Mouse (Mus musculus): Measurements from ENCODE around the gene Rfx8.

- TF ChIP-seq CTCF (IDR thresholded peaks at IDR 0.05; ENCODE audit: control insufficient read depth, insufficient read depth, insufficient replicate concordance, low read depth, low read length) (no peak), POLR2A (IDR thresholded peaks at IDR 0.05; ENCODE audit: control insufficient read depth, low read depth, low read length) (no peak)
Observed at GRCm38 (mm10) chr1:39615526-39615925, 105.3 kb downstream of the Rfx8 start.

All from testis, adult 2 months (tissue).